Mouse (Mus musculus) intestine, embryonic 15.5 days (tissue): ENCODE data around the gene Dclre1a. TPM values are rescaled to one million over a fixed set of nuclear protein-coding genes. Genes with fewer than 3 reads are reported as not detected.

ENCODE experiments used
- ATAC-seq: fragments of 200-750 bp; cut with Nextera tagmentation; 2 replicates; pipeline ENCODE4 v1.8.0; 2017; ENCODE audit warnings: moderate TSS enrichment, moderate library complexity
- H3K27ac ChIP-seq: fragments of 300-500 bp; sonication (generic); 2 replicates; pipeline ENCODE4 v1.5.1; 2015; ENCODE audit warnings: mild to moderate bottlenecking, inconsistent platforms
- H3K27me3 ChIP-seq: fragments of 300-500 bp; sonication (generic); replicated peaks from 2 replicates; pipeline ENCODE4 v1.6.1; 2015; ENCODE audit warnings: inconsistent platforms
- H3K36me3 ChIP-seq: fragments of 300-500 bp; sonication (generic); 2 replicates; pipeline ENCODE4 v1.6.1; 2015; ENCODE audit warnings: inconsistent platforms
- H3K4me1 ChIP-seq: fragments of 300-500 bp; sonication (generic); replicated peaks from 2 replicates; pipeline ENCODE4 v1.6.1; 2015; ENCODE audit warnings: inconsistent platforms
- H3K4me2 ChIP-seq: fragments of 300-500 bp; sonication (generic); replicated peaks from 2 replicates; pipeline ENCODE4 v1.6.1; 2015; ENCODE audit warnings: mild to moderate bottlenecking, inconsistent platforms
- H3K4me3 ChIP-seq: fragments of 300-500 bp; sonication (generic); replicated peaks from 2 replicates; pipeline ENCODE4 v1.5.1; 2015; ENCODE audit warnings: inconsistent platforms
- H3K9ac ChIP-seq: fragments of 300-500 bp; sonication (generic); 2 replicates; pipeline ENCODE4 v1.6.1; 2015; ENCODE audit warnings: inconsistent platforms
- H3K9me3 ChIP-seq: fragments of 300-500 bp; sonication (generic); 2 replicates; pipeline ENCODE4 v1.6.1; 2016; ENCODE audit warnings: inconsistent platforms
- WGBS: fragments of 180-500 bp; shearing (Covaris S2); methylation state at CpG from one replicate; pipeline ENCODE4 v1.1.7; 2015; 5-methylcytosine and 5-hydroxymethylcytosine counted together
- polyA plus RNA-seq: library from polyadenylated mRNA; unstranded; fragments of >200 nt; fragmentation: Nextera tagmentation; extraction: Ambion mirVana; gene quantifications from 2 replicates; pipeline ENCODE4 v1.2.1, GENCODE M21; 2015

Gene Dclre1a
- polyA plus RNA-seq: 22.4 and 25.1 TPM in 2 replicates

DNA sequence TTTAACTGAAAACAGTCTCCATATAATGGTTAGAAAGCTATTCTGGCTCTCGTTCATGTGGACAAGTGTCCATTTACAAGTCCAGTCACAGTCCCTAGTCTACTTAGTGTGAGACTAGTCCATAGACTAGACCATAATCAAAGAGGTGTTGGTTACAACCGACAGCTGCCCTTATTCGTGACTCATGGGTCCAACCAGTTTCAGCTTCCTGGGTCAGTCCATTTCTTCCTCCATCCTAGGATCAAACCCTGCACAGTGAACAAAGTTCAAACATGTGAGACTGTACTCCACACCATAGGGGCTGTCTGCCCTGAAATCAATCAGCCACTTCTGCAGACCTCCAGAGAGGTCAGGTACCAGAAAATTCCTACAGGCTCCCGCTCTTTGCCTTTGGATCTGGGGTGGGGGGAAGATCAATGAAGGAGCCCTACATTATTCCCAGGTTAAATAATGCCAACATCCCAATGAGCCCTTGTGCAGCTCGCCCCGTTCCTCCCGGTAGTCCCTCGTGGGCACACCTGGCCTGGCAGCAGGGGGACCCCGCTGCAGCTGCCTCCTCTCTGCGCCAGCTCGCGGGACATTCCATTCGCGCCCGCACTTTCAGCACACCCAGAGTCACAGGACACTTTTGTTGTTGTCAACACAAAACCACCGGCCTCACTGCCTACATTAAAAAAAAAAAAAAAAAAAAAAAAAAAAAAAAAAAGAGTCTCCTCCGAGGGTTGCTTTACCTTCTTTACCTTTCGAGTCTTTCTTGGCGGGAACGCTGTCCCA, at the start of gene Dclre1a:
Gene Dclre1a, minus strand, starts transcription at position 767 of the 774 bp plus-strand sequence.
- Histone ChIP-seq H3K36me3 (0 out of 2 replicates have a peak, but pooled peaks cover 2% of the 10 kb centered on the region), H3K9me3 (no peaks in the 10 kb centered on the region), H3K4me2 (peak within 1 kb of the TSS; percentile 88), H3K27ac (peak within 1 kb of the TSS; percentile 99), H3K9ac (peak within 1 kb of the TSS; percentile 98), H3K27me3 (no peaks in the 10 kb centered on the region), H3K4me1 (peaks cover 12% of the 10 kb centered on the region; the same call in 1 of the 2 replicates), H3K4me3 (peak within 1 kb of the TSS; percentile 90)
- WGBS: 7% methylated on average over 20 of the region's 20 CpGs
- peak; percentile 42 for ATAC-seq

DNA sequence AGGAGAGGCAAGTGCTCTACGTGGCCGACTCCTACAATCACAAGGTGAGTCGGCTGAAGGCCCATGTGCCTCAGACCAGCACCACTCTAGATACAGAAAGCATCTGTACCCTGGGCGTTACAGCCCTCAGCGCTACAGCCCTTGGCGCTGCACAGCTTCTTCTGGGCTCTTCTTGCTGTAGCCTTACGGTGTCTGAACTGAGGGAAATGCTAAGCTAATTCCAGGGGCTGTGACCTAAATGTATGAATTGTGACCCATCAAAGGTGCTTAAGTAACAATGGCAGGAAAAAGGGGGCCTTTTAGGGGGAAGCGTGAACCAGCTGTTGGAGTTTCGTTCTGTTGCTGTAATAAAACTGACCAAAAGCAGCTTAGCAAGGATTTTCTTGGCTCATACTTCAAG, 44.5 kb upstream of the Dclre1a start:
- Histone ChIP-seq H3K36me3 (peaks cover 32% of the 10 kb centered on the region), H3K4me3 (no peak overlapping the region), H3K9me3 (no peaks in the 10 kb centered on the region), H3K4me1 (0 out of 2 replicates have a peak, but pooled peaks cover 2% of the 10 kb centered on the region), H3K4me2 (no peak overlapping the region), H3K9ac (no peak overlapping the region), H3K27ac (no peak overlapping the region), H3K27me3 (no peaks in the 10 kb centered on the region)
- WGBS: 80% methylated on average over 9 of the region's 9 CpGs
- ATAC-seq: no peak

DNA sequence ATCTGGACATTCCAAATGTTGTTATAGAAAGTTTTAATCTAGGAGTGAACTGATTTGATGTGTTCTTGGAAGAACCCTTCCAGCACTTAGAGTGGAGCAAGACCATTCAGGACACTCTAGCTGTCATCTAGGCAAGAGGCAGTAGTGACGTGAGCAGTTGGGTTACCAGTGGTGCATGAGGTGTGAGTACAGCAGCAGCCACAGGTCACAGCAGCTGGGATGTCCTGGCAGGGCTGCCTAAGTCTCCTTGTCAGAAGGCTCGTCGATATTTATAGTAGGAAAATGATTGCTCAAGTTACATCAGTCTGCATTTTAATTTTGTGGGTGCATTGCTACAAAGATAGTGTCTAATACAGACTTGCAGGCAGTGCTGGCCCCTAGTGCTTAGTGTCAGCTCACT, 42.2 kb upstream of the Dclre1a start:
- H3K9ac ChIP-seq: no peak overlapping the region
- H3K36me3 ChIP-seq: peaks cover 30% of the 10 kb centered on the region
- WGBS: 90% methylated on average over 3 of the region's 3 CpGs
- H3K27me3 ChIP-seq: no peaks in the 10 kb centered on the region
- no peak for ATAC-seq
- H3K9me3 ChIP-seq: no peaks in the 10 kb centered on the region
- no peak overlapping the region for H3K4me2 ChIP-seq
- 0 out of 2 replicates have a peak, but pooled peaks cover 2% of the 10 kb centered on the region for H3K4me1 ChIP-seq
- no peak overlapping the region for H3K27ac ChIP-seq
- H3K4me3 ChIP-seq: no peak overlapping the region

DNA sequence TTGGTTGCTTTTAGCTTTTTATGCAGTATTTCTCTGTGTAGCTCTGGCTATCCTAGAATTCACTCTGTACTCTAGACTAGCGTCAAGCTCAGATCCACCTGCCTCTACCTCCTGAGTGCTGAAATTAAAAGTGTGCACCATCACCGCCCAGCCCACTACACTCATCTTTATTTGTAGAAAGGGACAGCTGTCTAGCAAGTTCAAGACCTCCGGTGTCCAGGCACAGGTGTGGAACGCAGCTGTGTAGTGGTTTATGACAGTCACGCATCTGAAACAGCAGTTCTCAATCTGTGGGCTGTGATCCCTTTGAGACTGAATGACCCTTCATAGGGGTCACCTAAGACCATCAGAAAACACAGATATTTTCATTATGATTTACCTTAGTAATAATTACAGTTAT, 41.4 kb upstream of the Dclre1a start:
- Histone ChIP-seq H3K4me3 (no peak overlapping the region), H3K4me2 (no peak overlapping the region), H3K27ac (no peak overlapping the region), H3K4me1 (0 out of 2 replicates have a peak, but pooled peaks cover 2% of the 10 kb centered on the region), H3K36me3 (peaks cover 24% of the 10 kb centered on the region), H3K9me3 (no peaks in the 10 kb centered on the region), H3K27me3 (no peaks in the 10 kb centered on the region), H3K9ac (no peak overlapping the region)
- ATAC-seq: no peak
- WGBS: 92% methylated on average over 5 of the region's 5 CpGs

DNA sequence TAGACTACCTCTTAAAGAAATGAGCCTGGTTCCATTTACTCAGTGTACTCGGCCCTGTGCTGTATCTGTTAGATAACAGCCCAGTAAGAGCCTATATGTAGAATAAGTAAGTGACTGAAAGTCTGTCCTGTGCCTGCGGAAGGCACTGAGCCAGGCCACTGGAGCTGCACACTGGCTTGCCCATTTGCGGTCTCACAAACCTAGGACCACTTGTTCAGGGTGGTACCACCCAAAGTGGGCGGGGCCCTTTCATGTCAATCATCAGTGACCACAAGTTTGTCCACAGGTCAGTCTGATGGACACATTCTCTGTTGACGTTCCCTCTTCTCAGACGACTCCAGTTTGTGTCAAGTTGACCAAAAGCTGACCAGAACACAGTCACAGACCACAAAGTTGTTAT, 41.0 kb upstream of the Dclre1a start:
- no peak overlapping the region for H3K27ac ChIP-seq

DNA sequence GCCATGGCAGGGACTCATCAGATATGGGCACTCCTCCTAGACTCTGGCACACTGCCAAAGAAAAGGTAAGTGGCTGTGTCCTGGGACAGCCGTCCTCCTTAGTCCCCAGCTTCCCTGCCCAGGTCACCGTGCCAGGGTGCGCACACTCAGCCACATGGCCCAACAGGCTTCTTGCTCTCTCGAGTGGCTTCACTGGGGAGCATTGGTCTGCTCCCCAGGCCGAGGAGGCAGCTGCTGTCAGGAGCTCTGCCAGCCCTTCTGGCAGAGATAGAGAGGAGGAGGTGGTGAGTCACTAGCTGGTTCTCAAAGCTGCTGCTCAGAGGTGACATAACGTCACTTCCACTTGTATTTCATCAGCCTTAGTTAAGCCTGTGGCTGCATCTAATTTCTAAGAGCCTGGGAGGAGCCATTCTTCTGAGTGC, 40.2 kb upstream of the Dclre1a start:
- Histone ChIP-seq H3K4me2 (no peak overlapping the region), H3K4me1 (0 out of 2 replicates have a peak, but pooled peaks cover 3% of the 10 kb centered on the region), H3K4me3 (no peak overlapping the region), H3K9me3 (no peaks in the 10 kb centered on the region), H3K9ac (no peak overlapping the region), H3K27me3 (no peaks in the 10 kb centered on the region), H3K36me3 (peaks cover 24% of the 10 kb centered on the region), H3K27ac (no peak overlapping the region; the same call in 1 of the 2 replicates)
- 71% methylated on average over 6 of the region's 6 CpGs for WGBS
- ATAC-seq: peak; percentile 55; the same call in 1 of the 2 replicates

More for the DNA sequence above, 41.0 kb upstream of the Dclre1a start:
- ATAC-seq: no peak
- H3K4me3 ChIP-seq: no peak overlapping the region
- no peak overlapping the region for H3K9ac ChIP-seq
- H3K9me3 ChIP-seq: no peaks in the 10 kb centered on the region
- WGBS: 93% methylated on average over 6 of the region's 6 CpGs
- no peak overlapping the region for H3K4me2 ChIP-seq
- H3K27me3 ChIP-seq: no peaks in the 10 kb centered on the region
- H3K4me1 ChIP-seq: 0 out of 2 replicates have a peak, but pooled peaks cover 2% of the 10 kb centered on the region
- H3K36me3 ChIP-seq: peaks cover 24% of the 10 kb centered on the region

DNA sequence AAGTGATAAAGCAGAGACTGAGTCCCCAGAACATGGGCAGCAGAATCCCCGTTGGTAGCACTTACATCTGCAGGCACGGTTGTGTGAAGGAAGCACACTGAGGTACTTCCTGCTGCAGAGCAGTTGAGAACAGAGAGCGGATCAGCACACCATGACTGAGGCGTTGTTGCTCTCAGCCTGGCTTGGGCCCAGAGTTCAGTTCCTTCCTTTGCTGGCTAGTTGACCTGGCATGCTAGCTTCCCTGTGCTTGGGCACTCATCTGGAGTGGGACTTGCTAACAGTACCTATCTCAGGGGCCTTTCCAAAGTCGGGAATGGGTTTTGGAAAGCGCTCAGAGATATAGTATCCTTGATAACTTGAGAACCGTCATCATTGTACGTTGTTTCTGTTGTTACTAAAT, 38.3 kb upstream of the Dclre1a start:
- Histone ChIP-seq H3K36me3 (peaks cover 23% of the 10 kb centered on the region), H3K4me2 (no peak overlapping the region), H3K9me3 (no peaks in the 10 kb centered on the region), H3K4me1 (0 out of 2 replicates have a peak, but pooled peaks cover 6% of the 10 kb centered on the region), H3K9ac (no peak overlapping the region), H3K4me3 (no peak overlapping the region), H3K27ac (no peak overlapping the region), H3K27me3 (no peaks in the 10 kb centered on the region)
- WGBS: 88% methylated on average over 8 of the region's 8 CpGs
- no peak for ATAC-seq

DNA sequence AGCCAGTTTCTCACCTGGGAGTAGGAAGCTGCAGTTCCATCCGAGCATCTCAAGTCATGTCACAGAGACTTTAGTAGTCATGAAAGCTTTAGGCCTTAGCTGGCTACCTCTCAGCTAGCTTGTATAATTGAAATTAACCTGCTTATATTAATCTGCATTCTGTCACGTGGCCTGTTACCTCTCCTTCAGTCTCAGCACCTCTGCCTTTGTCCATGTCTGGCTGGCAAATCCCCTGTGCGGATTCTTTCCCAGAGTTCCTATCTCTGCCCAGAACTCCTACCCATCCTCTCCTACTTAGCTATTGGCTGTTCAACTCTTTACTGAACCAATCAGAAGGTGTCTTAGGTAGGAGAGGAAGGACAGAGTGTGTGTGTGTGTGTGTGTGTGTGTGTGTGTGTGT, 36.3 kb upstream of the Dclre1a start:
- Histone ChIP-seq H3K4me3 (no peak overlapping the region), H3K4me1 (0 out of 2 replicates have a peak, but pooled peaks cover 6% of the 10 kb centered on the region)
- WGBS: 77% methylated on average over 3 of the region's 3 CpGs

DNA sequence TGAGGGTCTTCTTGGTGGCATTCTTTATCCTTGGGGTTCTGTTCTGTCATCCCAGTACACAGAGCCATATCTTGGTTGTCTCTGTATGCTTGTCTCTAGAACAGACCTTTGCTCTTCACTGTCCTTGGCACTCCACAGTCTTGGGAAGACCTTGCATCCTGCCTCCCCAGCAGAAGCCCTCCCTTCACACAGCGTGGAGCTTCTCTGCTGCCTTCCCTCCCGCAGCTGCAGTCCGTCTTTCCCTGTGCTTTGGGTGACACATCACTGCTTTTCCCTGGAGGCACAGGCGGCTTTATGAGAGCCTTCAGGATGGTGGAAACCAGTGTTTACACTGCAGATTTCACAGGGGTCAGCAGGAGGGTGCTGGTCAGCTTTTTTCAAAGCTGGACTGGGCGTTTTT, 35.8 kb upstream of the Dclre1a start:
- Histone ChIP-seq H3K9ac (no peak overlapping the region), H3K27ac (no peak overlapping the region), H3K9me3 (no peaks in the 10 kb centered on the region), H3K4me2 (no peak overlapping the region), H3K36me3 (peaks cover 17% of the 10 kb centered on the region; the same call in 1 of the 2 replicates), H3K4me3 (no peak overlapping the region), H3K27me3 (no peaks in the 10 kb centered on the region), H3K4me1 (0 out of 2 replicates have a peak, but pooled peaks cover 6% of the 10 kb centered on the region)
- WGBS: 33% methylated on average over 5 of the region's 5 CpGs
- no peak; the same call in 1 of the 2 replicates for ATAC-seq

More for the DNA sequence above, 36.3 kb upstream of the Dclre1a start:
- H3K9me3 ChIP-seq: no peaks in the 10 kb centered on the region
- no peak for ATAC-seq
- no peak overlapping the region for H3K9ac ChIP-seq
- H3K4me2 ChIP-seq: no peak overlapping the region
- H3K27me3 ChIP-seq: no peaks in the 10 kb centered on the region
- H3K36me3 ChIP-seq: peaks cover 22% of the 10 kb centered on the region
- no peak overlapping the region for H3K27ac ChIP-seq

DNA sequence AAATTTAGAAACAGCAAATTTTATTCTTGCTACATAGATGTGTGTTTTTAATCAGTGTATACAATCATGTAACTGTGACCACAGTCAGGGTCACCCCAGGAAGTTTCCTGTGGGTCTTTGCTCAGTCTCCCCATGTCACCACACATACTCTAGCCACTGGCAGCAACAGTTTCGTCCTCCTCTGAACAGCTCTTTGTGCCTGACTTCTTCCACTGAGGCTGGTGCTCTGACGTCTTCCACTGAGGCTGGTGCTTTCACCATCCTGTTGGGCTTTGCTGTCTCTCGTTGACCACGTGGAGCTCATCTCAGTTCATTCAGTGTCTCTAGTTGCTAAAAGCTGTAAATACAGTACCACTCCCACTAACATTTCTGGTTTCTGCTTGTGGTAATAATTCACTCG, 34.0 kb upstream of the Dclre1a start:
- ATAC-seq: no peak

DNA sequence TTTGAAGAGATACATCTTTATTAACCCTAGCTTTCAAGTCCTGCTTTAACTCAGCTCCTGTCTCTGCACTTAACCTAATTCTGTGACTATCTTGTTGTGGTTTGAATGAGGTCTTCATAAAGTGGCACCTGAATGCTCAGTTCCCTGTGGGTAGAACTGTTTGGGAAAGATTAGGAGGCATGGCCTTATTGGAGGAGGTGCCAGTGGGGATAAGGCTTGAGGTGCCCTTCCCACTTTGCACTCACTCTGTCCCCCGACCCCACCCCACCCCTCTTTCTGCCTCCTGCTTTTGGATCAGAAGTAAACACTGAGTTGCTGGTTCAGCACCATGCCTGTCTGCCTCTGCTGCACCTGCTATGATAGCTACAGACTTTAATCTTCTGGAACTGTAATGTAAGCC, 29.8 kb upstream of the Dclre1a start:
- H3K36me3 ChIP-seq: 0 out of 2 replicates have a peak, but pooled peaks cover 6% of the 10 kb centered on the region
- WGBS: 74% methylated on average over 1 of the region's 1 CpGs
- H3K9me3 ChIP-seq: no peaks in the 10 kb centered on the region
- H3K4me3 ChIP-seq: no peak overlapping the region
- no peaks in the 10 kb centered on the region for H3K4me1 ChIP-seq
- no peak overlapping the region for H3K4me2 ChIP-seq
- H3K9ac ChIP-seq: no peak overlapping the region
- H3K27ac ChIP-seq: no peak overlapping the region
- no peaks in the 10 kb centered on the region for H3K27me3 ChIP-seq
- no peak for ATAC-seq

More for the DNA sequence above, 34.0 kb upstream of the Dclre1a start:
- Histone ChIP-seq H3K4me1 (0 out of 2 replicates have a peak, but pooled peaks cover 4% of the 10 kb centered on the region), H3K36me3 (0 out of 2 replicates have a peak, but pooled peaks cover 9% of the 10 kb centered on the region), H3K9me3 (no peaks in the 10 kb centered on the region), H3K4me3 (no peak overlapping the region), H3K27me3 (no peaks in the 10 kb centered on the region), H3K27ac (no peak overlapping the region), H3K9ac (no peak overlapping the region), H3K4me2 (no peak overlapping the region)
- WGBS: 80% methylated on average over 5 of the region's 5 CpGs

DNA sequence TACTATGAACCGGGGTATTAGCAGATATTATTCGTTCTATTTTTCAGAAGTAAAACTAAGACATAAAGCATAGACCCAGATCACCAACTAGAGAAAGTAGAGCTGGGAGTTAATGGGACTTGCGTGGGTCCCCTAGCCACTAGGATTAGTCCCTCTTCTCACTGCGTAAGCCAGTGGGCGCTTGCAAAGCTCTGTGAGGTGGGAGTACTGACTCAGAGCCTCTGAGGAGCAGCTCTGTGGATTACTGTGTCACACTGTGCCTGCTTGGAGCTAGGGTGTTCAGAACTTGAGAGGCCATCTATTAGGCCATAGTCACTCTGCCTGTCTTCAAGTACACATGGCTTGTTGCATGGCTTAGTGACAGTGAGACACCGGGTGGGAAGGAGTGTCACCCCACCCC, 25.2 kb upstream of the Dclre1a start:
- no peak for ATAC-seq
- Histone ChIP-seq H3K4me3 (no peak overlapping the region), H3K9ac (no peak overlapping the region), H3K27ac (no peak overlapping the region), H3K4me1 (no peaks in the 10 kb centered on the region), H3K9me3 (no peaks in the 10 kb centered on the region), H3K36me3 (0 out of 2 replicates have a peak, but pooled peaks cover 3% of the 10 kb centered on the region), H3K27me3 (no peaks in the 10 kb centered on the region), H3K4me2 (no peak overlapping the region)
- WGBS: 95% methylated on average over 6 of the region's 6 CpGs
